Comparison of ENCODE assay signal across 19 mouse cellular contexts in the genomic region with DNA sequence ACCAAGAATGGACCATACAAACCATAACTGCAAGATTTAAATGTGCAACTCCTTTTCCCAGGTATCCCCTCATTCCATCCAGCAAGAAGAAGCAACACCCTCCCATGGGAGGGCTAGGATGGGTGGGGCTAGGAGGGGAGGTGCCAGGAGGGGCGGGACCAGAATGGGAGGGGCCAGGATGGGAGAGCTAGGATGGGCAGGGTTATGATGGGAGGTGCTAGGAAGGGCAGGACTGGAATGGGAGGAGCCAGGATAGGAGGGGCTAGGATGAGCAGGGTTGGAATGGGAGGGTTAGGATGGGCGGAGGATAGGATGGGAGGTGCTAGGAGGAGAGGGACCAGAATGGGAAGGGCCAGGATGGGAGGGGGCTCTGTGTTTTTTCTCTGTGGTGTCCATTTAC.
A peak's percentile ranks its signal among the peaks of the same experiment; 100 is the strongest.
DNase-seq lines count a peak whose midpoint lies in the region; ATAC-seq lines count a peak whose summit lies in the region.
"Had no signal": no experiment of that assay in that cellular context is flagged by ENCODE, and none has a peak within 500 bp of the region (broad histone marks: within the 10 kb centered on the region; RNA-seq: fewer than 3 reads in every experiment).

No protein-coding gene starts in this region.

- H3K4me2 ChIP-seq in hindbrain, embryonic 13.5 days = no peak overlapping the region
- H3K4me2 ChIP-seq in hindbrain, embryonic 11.5 days (replicated peaks; ENCODE audit: low read depth, low read length) = no peak overlapping the region
- H3K4me2 ChIP-seq: embryonic facial prominence, embryonic 12.5 days; forebrain, embryonic 15.5 days had no signal

- 52% methylated on average over 2 of the region's 2 CpGs for WGBS in hindbrain, embryonic 13.5 days
- WGBS in hindbrain, embryonic 11.5 days = 53% methylated on average over 2 of the region's 2 CpGs

- 0 out of 2 replicates have a peak, but pooled peaks have one; percentile 28 for ATAC-seq in hindbrain, embryonic 13.5 days (ENCODE audit: low FRiP score)
- ATAC-seq in hindbrain, embryonic 11.5 days (ENCODE audit: low FRiP score) = no peak
- ATAC-seq in megakaryocyte, adult 5-6 weeks (ENCODE audit: poor library complexity, severe bottlenecking) = no peak
- no peak for ATAC-seq in granulocyte monocyte progenitor cell, adult 5-6 weeks (replicated peaks; ENCODE audit: poor library complexity, severe bottlenecking)
- ATAC-seq: forebrain, embryonic 15.5 days; Patski had no signal

- no peak for DNase-seq in hindbrain, embryonic 11.5 days (ENCODE audit: low spot score)
- DNase-seq in R1 (ENCODE audit: low read depth, low spot score) = peak; percentile 68
- DNase-seq in cerebellum, adult 18-20 months = no peak
- DNase-seq: adrenal gland, postnatal 10 days; cerebellum, adult 11 months; cerebellum, adult 9-10 months; cerebellum, postnatal 25 days; gastrocnemius, postnatal 36 days; heart, adult 18-20 months; heart, postnatal 14 days had no signal

- peaks cover 27% of the 10 kb centered on the region for H3K4me1 ChIP-seq in hindbrain, embryonic 13.5 days (replicated peaks)
- no peaks in the 10 kb centered on the region for H3K4me1 ChIP-seq in hindbrain, embryonic 11.5 days (replicated peaks; ENCODE audit: control insufficient read depth, insufficient read depth, low read length)
- H3K4me1 ChIP-seq in megakaryocyte, embryonic 14.5 days = no peaks in the 10 kb centered on the region
- H3K4me1 ChIP-seq: forebrain, embryonic 15.5 days; heart, embryonic 10.5 days had no signal

- no peak overlapping the region for H3K4me3 ChIP-seq in hindbrain, embryonic 13.5 days
- H3K4me3 ChIP-seq in hindbrain, embryonic 11.5 days (ENCODE audit: low read depth, low read length) = no peak overlapping the region
- peak overlapping the region; percentile 46 for H3K4me3 ChIP-seq in megakaryocyte, embryonic 14.5 days (replicated peaks)
- H3K4me3 ChIP-seq: embryonic facial prominence, embryonic 12.5 days; forebrain, embryonic 15.5 days; heart, embryonic 10.5 days; hindbrain, embryonic 10.5 days had no signal

- no peaks in the 10 kb centered on the region for H3K27me3 ChIP-seq in hindbrain, embryonic 13.5 days
- no peaks in the 10 kb centered on the region for H3K27me3 ChIP-seq in hindbrain, embryonic 11.5 days (ENCODE audit: control insufficient read depth, insufficient read depth, low read length)
- no peaks in the 10 kb centered on the region for H3K27me3 ChIP-seq in megakaryocyte, embryonic 14.5 days (replicated peaks)
- H3K27me3 ChIP-seq: embryonic facial prominence, embryonic 12.5 days; forebrain, embryonic 15.5 days; Patski had no signal

- H3K27ac ChIP-seq in hindbrain, embryonic 13.5 days = no peak overlapping the region
- H3K27ac ChIP-seq in hindbrain, embryonic 11.5 days (ENCODE audit: low read depth, low read length) = no peak overlapping the region
- H3K27ac ChIP-seq: embryonic facial prominence, embryonic 12.5 days; forebrain, embryonic 15.5 days; heart, embryonic 10.5 days; hindbrain, embryonic 10.5 days had no signal

- H3K9ac ChIP-seq in hindbrain, embryonic 13.5 days = no peak overlapping the region
- H3K9ac ChIP-seq in hindbrain, embryonic 11.5 days (ENCODE audit: low read depth, low read length) = no peak overlapping the region
- H3K9ac ChIP-seq: embryonic facial prominence, embryonic 12.5 days; forebrain, embryonic 15.5 days had no signal

- H3K36me3 ChIP-seq in hindbrain, embryonic 13.5 days = no peaks in the 10 kb centered on the region
- H3K36me3 ChIP-seq in hindbrain, embryonic 11.5 days (ENCODE audit: control insufficient read depth, insufficient read depth, low read length) = no peaks in the 10 kb centered on the region
- H3K36me3 ChIP-seq in megakaryocyte, embryonic 14.5 days (replicated peaks; ENCODE audit: low read length) = no peaks in the 10 kb centered on the region
- H3K36me3 ChIP-seq: embryonic facial prominence, embryonic 12.5 days; forebrain, embryonic 15.5 days; heart, embryonic 10.5 days; hindbrain, embryonic 10.5 days had no signal

- H3K9me3 ChIP-seq in hindbrain, embryonic 13.5 days = no peaks in the 10 kb centered on the region
- no peaks in the 10 kb centered on the region for H3K9me3 ChIP-seq in hindbrain, embryonic 11.5 days (ENCODE audit: control insufficient read depth, low read length)
- H3K9me3 ChIP-seq in megakaryocyte, embryonic 14.5 days = peaks cover 83% of the 10 kb centered on the region
- H3K9me3 ChIP-seq: embryonic facial prominence, embryonic 12.5 days; forebrain, embryonic 15.5 days; heart, embryonic 10.5 days; hindbrain, embryonic 10.5 days had no signal
